Comparison of ENCODE assay signal across 9 mouse cellular contexts in genomic region chr7:96383686-96384528, GRCm38 (mm10).
DNase-seq lines count a peak whose midpoint lies in the region; ATAC-seq lines count a peak whose summit lies in the region.
"Had no signal": no experiment of that assay in that cellular context is flagged by ENCODE, and none has a peak within 500 bp of the region (broad histone marks: within the 10 kb centered on the region; RNA-seq: fewer than 3 reads in every experiment).

No protein-coding gene starts in this region.

- H3K27ac ChIP-seq in embryonic facial prominence, embryonic 10.5 days (replicated peaks), result peak overlapping the region; percentile 72
- H3K27ac ChIP-seq in hindbrain, embryonic 14.5 days, result peak overlapping the region; percentile 70
- peak overlapping the region; percentile 59 for H3K27ac ChIP-seq in midbrain, embryonic 15.5 days

- 12% methylated on average over 6 of the region's 6 CpGs for WGBS in embryonic facial prominence, embryonic 10.5 days
- 7% methylated on average over 6 of the region's 6 CpGs for WGBS in hindbrain, embryonic 14.5 days
- 8% methylated on average over 6 of the region's 6 CpGs for WGBS in midbrain, embryonic 15.5 days

- peak; percentile 12 for DNase-seq in cerebellum, adult 9-11 months
- DNase-seq in cerebellum, postnatal 14 days, result no peak
- no peak for DNase-seq in embryonic facial prominence, embryonic 10.5 days (ENCODE audit: low spot score)
- no peak for DNase-seq in hindbrain, embryonic 14.5 days (ENCODE audit: low spot score)
- no peak for DNase-seq in urinary bladder, postnatal 4 days (ENCODE audit: low spot score in 2 of 2)
- DNase-seq in lung, adult 18-20 months, result no peak
- DNase-seq in heart, postnatal 25 days (ENCODE audit: low spot score), result no peak
- DNase-seq: lung, postnatal 14 days had no signal

- peaks cover 22% of the 10 kb centered on the region for H3K4me1 ChIP-seq in embryonic facial prominence, embryonic 10.5 days
- peaks cover 18% of the 10 kb centered on the region for H3K4me1 ChIP-seq in hindbrain, embryonic 14.5 days (replicated peaks; ENCODE audit: control insufficient read depth, insufficient read depth, low read length)
- H3K4me1 ChIP-seq in midbrain, embryonic 15.5 days, result peaks cover 8% of the 10 kb centered on the region

- H3K9me3 ChIP-seq in embryonic facial prominence, embryonic 10.5 days, result no peaks in the 10 kb centered on the region
- no peaks in the 10 kb centered on the region for H3K9me3 ChIP-seq in hindbrain, embryonic 14.5 days (ENCODE audit: control insufficient read depth, low read length)
- H3K9me3 ChIP-seq in midbrain, embryonic 15.5 days, result no peaks in the 10 kb centered on the region

- ATAC-seq in hindbrain, embryonic 14.5 days (ENCODE audit: low FRiP score), result peak; percentile 75
- peak; percentile 78 for ATAC-seq in midbrain, embryonic 15.5 days (replicated peaks)

- intact Hi-C loops in heart, postnatal 25 days (cut with DNase I), result no loop called here

- no peaks in the 10 kb centered on the region for H3K36me3 ChIP-seq in embryonic facial prominence, embryonic 10.5 days (replicated peaks)
- H3K36me3 ChIP-seq in hindbrain, embryonic 14.5 days (replicated peaks; ENCODE audit: control insufficient read depth, insufficient read depth), result no peaks in the 10 kb centered on the region
- H3K36me3 ChIP-seq in midbrain, embryonic 15.5 days (replicated peaks), result no peaks in the 10 kb centered on the region

- H3K4me3 ChIP-seq in embryonic facial prominence, embryonic 10.5 days, result no peak overlapping the region
- H3K4me3 ChIP-seq in hindbrain, embryonic 14.5 days (replicated peaks; ENCODE audit: low read length), result no peak overlapping the region
- H3K4me3 ChIP-seq in midbrain, embryonic 15.5 days, result no peak overlapping the region

- no peak overlapping the region for H3K4me2 ChIP-seq in hindbrain, embryonic 14.5 days (replicated peaks)
- H3K4me2 ChIP-seq in midbrain, embryonic 15.5 days, result no peak overlapping the region

- peak overlapping the region; percentile 34; the same call in 1 of the 2 replicates for H3K9ac ChIP-seq in hindbrain, embryonic 14.5 days
- H3K9ac ChIP-seq in midbrain, embryonic 15.5 days, result no peak overlapping the region

- no peaks in the 10 kb centered on the region for H3K27me3 ChIP-seq in embryonic facial prominence, embryonic 10.5 days (replicated peaks; ENCODE audit: low read depth, poor library complexity, severe bottlenecking)
- H3K27me3 ChIP-seq in hindbrain, embryonic 14.5 days (ENCODE audit: control insufficient read depth, insufficient read depth, low read length), result no peaks in the 10 kb centered on the region
- no peaks in the 10 kb centered on the region for H3K27me3 ChIP-seq in midbrain, embryonic 15.5 days (replicated peaks)
